Mouse (Mus musculus): ENCODE measurements around the gene Inpp5a. TPM values are rescaled to one million over a fixed set of nuclear protein-coding genes. Genes with fewer than 3 reads are reported as not detected.

Gene Inpp5a
- polyA plus RNA-seq, 1 experiment from 2014 or later, result 25.2 TPM

- H3K27me3 ChIP-seq (ENCODE audit: control insufficient read depth, insufficient read depth, low read length), result no peaks in the 10 kb centered on the region
- no peak overlapping the region for H3K4me3 ChIP-seq (ENCODE audit: low read depth, low read length)
- no peak overlapping the region for H3K9ac ChIP-seq (ENCODE audit: low read length)
- H3K36me3 ChIP-seq (ENCODE audit: control insufficient read depth, insufficient read depth, low read length), result no peaks in the 10 kb centered on the region
- ATAC-seq (ENCODE audit: low FRiP score), result no peak
- no peak overlapping the region for H3K27ac ChIP-seq (ENCODE audit: low read depth, low read length)
- no peak overlapping the region for H3K4me2 ChIP-seq
- peak; percentile 87 for DNase-seq (ENCODE audit: low spot score, missing footprints)
- H3K9me3 ChIP-seq (ENCODE audit: control insufficient read depth, low read length), result no peaks in the 10 kb centered on the region
- peaks cover 2% of the 10 kb centered on the region; the same call in 1 of the 2 replicates for H3K4me1 ChIP-seq (ENCODE audit: control insufficient read depth, insufficient read depth, low read length)
- 69% methylated on average over 2 of the region's 2 CpGs for WGBS
These were observed 79.5 kb downstream of the Inpp5a start for GRCm38 (mm10) chr7:139468440-139468839.

DNA sequence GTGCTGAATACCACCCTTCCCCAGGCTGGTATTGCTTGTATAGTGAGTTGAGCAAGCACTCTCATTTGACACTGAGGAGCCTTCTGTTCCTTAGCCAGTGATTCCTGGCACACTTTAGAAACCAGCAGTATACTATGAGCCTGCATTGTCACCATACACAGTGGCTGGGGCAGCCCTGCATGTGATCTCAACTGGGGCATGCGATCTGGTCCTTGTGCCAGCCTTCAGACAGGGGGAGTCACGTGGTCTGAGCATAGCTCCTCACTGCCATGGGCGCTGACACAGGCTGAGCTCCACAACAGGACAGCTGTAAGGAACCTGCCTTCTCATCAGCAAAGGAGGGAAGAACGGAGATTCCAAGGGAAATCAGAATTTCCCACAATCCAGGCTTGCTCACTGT is 80.5 kb downstream of the Inpp5a start:
- ATAC-seq (ENCODE audit: low FRiP score) (no peak), DNase-seq (ENCODE audit: low spot score, missing footprints) (no peak)
- no peaks in the 10 kb centered on the region for H3K27me3 ChIP-seq (ENCODE audit: control insufficient read depth, insufficient read depth, low read length)
- H3K27ac ChIP-seq (ENCODE audit: low read depth, low read length), result no peak overlapping the region
- no peak overlapping the region for H3K9ac ChIP-seq (ENCODE audit: low read length)
- no peak overlapping the region for H3K4me2 ChIP-seq
- H3K9me3 ChIP-seq (ENCODE audit: control insufficient read depth, low read length), result no peaks in the 10 kb centered on the region
- H3K4me3 ChIP-seq (ENCODE audit: low read depth, low read length), result no peak overlapping the region
- peaks cover 2% of the 10 kb centered on the region; the same call in 1 of the 2 replicates for H3K4me1 ChIP-seq (ENCODE audit: control insufficient read depth, insufficient read depth, low read length)
- 89% methylated on average over 4 of the region's 4 CpGs for WGBS
- no peaks in the 10 kb centered on the region for H3K36me3 ChIP-seq (ENCODE audit: control insufficient read depth, insufficient read depth, low read length)

DNA sequence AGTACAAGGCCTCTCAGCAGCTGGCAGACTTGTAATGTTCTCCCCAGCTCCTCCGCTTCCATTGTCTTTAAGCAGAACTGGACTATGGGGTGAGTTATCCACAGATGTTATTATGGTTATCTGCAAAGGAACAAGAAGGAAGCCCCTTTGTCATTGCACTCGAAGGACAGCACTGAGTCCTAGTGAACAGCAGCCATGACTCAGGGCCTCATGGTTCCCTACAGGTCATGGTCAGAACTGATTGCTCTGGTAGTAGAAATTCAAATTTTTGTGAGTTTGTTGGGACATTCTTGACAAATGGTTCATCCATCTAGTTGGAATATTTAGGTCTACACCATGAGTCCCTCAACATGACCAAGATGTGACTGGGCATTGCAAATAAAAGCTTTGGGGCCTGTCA is 81.6 kb downstream of the Inpp5a start:
- whole genome bisulfite sequencing, result 91% methylated on average over 2 of the region's 2 CpGs
- Histone ChIP-seq H3K4me3 (ENCODE audit: low read depth, low read length) (no peak overlapping the region), H3K4me1 (ENCODE audit: control insufficient read depth, insufficient read depth, low read length) (peaks cover 2% of the 10 kb centered on the region; the same call in 1 of the 2 replicates), H3K27ac (ENCODE audit: low read depth, low read length) (no peak overlapping the region), H3K36me3 (ENCODE audit: control insufficient read depth, insufficient read depth, low read length) (no peaks in the 10 kb centered on the region), H3K27me3 (ENCODE audit: control insufficient read depth, insufficient read depth, low read length) (no peaks in the 10 kb centered on the region), H3K9me3 (ENCODE audit: control insufficient read depth, low read length) (no peaks in the 10 kb centered on the region), H3K4me2 (no peak overlapping the region), H3K9ac (ENCODE audit: low read length) (no peak overlapping the region)
- no peak for ATAC-seq (ENCODE audit: low FRiP score)
- peak; percentile 69 for DNase-seq (ENCODE audit: low spot score, missing footprints)

DNA sequence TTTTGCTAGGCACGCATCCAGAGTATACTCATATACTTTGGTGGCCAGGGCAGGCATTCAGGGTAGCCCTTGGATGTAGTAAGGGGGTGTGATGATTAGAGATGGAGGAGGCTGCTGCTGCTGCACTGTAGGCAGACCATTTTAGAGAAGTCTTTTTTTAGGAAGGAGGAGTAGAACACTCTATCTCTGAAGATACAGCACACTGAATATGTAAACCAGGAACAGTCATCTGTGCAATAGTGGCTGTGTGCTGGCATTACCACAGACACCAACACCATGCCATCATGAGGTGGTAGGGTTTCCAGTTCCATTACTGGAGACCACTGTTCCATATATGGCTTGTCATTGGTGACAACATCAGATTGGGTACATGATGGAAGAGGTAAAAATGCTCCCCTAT is 83.1 kb downstream of the Inpp5a start:
- ATAC-seq (ENCODE audit: low FRiP score) (no peak), DNase-seq (ENCODE audit: low spot score, missing footprints) (peak; percentile 56)
- no peaks in the 10 kb centered on the region for H3K36me3 ChIP-seq (ENCODE audit: control insufficient read depth, insufficient read depth, low read length)
- no peak overlapping the region for H3K9ac ChIP-seq (ENCODE audit: low read length)
- peaks cover 2% of the 10 kb centered on the region; the same call in 1 of the 2 replicates for H3K4me1 ChIP-seq (ENCODE audit: control insufficient read depth, insufficient read depth, low read length)
- WGBS, result 94% methylated on average over 1 of the region's 1 CpGs
- no peak overlapping the region for H3K27ac ChIP-seq (ENCODE audit: low read depth, low read length)
- H3K9me3 ChIP-seq (ENCODE audit: control insufficient read depth, low read length), result no peaks in the 10 kb centered on the region
- H3K27me3 ChIP-seq (ENCODE audit: control insufficient read depth, insufficient read depth, low read length), result no peaks in the 10 kb centered on the region
- no peak overlapping the region for H3K4me3 ChIP-seq (ENCODE audit: low read depth, low read length)
- no peak overlapping the region for H3K4me2 ChIP-seq

DNA sequence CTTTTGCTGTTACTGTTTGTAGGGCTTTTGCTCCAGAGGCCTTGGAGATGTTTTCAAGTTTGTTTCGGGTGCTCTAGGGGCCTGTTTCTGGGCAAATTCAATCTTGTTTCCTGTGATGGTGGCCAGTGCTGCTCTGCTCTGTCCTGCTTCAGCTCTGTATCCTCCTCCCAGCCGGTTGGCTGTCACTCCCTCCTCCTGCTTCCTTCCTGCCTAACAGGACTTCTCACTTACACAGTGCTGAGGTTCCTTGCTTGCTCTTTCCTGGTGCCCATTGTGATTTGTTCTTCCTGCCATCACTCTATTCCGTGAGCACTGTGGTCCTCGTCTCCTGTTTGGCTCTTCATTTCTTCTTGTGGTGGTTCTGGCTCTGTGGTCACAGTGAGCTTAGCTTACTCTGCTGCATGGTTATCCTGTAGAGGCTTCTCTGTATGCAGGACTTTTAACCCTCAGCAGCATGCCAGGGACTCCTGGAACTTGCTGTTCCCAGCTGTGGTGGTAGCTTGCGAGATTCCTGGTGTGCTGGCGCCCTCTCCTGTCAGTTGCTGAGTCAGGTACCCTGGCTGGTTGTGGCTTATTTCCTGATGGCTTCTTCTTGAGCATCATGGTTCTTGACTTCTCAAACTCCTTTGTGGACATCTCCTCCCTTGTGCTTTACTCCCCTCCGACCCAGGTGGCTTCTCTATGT is 84.1 kb downstream of the Inpp5a start:
- WGBS, result 34% methylated on average over 7 of the region's 7 CpGs
- Histone ChIP-seq H3K4me3 (ENCODE audit: low read depth, low read length) (no peak overlapping the region), H3K4me2 (no peak overlapping the region), H3K4me1 (ENCODE audit: control insufficient read depth, insufficient read depth, low read length) (peaks cover 2% of the 10 kb centered on the region; the same call in 1 of the 2 replicates), H3K27ac (ENCODE audit: low read depth, low read length) (no peak overlapping the region), H3K9ac (ENCODE audit: low read length) (no peak overlapping the region), H3K27me3 (ENCODE audit: control insufficient read depth, insufficient read depth, low read length) (no peaks in the 10 kb centered on the region), H3K36me3 (ENCODE audit: control insufficient read depth, insufficient read depth, low read length) (no peaks in the 10 kb centered on the region), H3K9me3 (ENCODE audit: control insufficient read depth, low read length) (no peaks in the 10 kb centered on the region)
- DNase-seq (ENCODE audit: low spot score, missing footprints) (peak; percentile 97), ATAC-seq (ENCODE audit: low FRiP score) (peak; percentile 62; the same call in 1 of the 2 replicates)

DNA sequence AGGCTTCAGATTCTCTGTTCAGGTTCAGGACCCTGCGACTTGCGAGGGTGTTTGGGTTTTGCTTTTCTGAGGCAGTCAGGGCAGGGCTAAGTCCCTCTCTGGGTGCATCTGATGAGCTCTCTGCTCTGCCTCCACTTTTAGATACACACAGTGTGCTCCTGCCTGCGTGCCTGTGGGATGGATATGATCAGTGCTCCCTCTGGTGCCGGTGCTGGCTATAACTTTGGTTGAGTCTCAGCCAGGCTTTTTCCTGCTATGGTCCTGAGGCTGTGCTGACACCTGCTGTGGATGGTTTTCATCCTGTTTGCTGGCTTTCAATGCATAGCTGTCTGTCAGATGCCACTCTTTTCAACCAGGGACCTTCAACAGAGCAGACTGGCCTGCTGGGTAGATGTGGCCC is 87.0 kb downstream of the Inpp5a start:
- Histone ChIP-seq H3K4me1 (ENCODE audit: control insufficient read depth, insufficient read depth, low read length) (no peaks in the 10 kb centered on the region), H3K27ac (ENCODE audit: low read depth, low read length) (no peak overlapping the region), H3K4me3 (ENCODE audit: low read depth, low read length) (no peak overlapping the region), H3K4me2 (no peak overlapping the region), H3K9me3 (ENCODE audit: control insufficient read depth, low read length) (no peaks in the 10 kb centered on the region), H3K36me3 (ENCODE audit: control insufficient read depth, insufficient read depth, low read length) (no peaks in the 10 kb centered on the region), H3K27me3 (ENCODE audit: control insufficient read depth, insufficient read depth, low read length) (no peaks in the 10 kb centered on the region), H3K9ac (ENCODE audit: low read length) (no peak overlapping the region)
- no peak for ATAC-seq (ENCODE audit: low FRiP score)
- WGBS, result 46% methylated on average over 4 of the region's 4 CpGs
- no peak for DNase-seq (ENCODE audit: low spot score, missing footprints)

- WGBS, result 73% methylated on average over 2 of the region's 2 CpGs
- Histone ChIP-seq H3K27me3 (ENCODE audit: control insufficient read depth, insufficient read depth, low read length) (no peaks in the 10 kb centered on the region), H3K4me1 (ENCODE audit: control insufficient read depth, insufficient read depth, low read length) (no peaks in the 10 kb centered on the region), H3K4me3 (ENCODE audit: low read depth, low read length) (no peak overlapping the region), H3K4me2 (no peak overlapping the region), H3K36me3 (ENCODE audit: control insufficient read depth, insufficient read depth, low read length) (no peaks in the 10 kb centered on the region), H3K9me3 (ENCODE audit: control insufficient read depth, low read length) (no peaks in the 10 kb centered on the region), H3K27ac (ENCODE audit: low read depth, low read length) (no peak overlapping the region), H3K9ac (ENCODE audit: low read length) (no peak overlapping the region)
- ATAC-seq (ENCODE audit: low FRiP score), result no peak
- DNase-seq (ENCODE audit: low spot score, missing footprints), result no peak
These were observed 87.8 kb downstream of the Inpp5a start for GRCm38 (mm10) chr7:139476700-139477099.

- H3K4me2 ChIP-seq, result no peak overlapping the region
- H3K9me3 ChIP-seq (ENCODE audit: control insufficient read depth, low read length), result no peaks in the 10 kb centered on the region
- no peaks in the 10 kb centered on the region for H3K36me3 ChIP-seq (ENCODE audit: control insufficient read depth, insufficient read depth, low read length)
- H3K27ac ChIP-seq (ENCODE audit: low read depth, low read length), result no peak overlapping the region
- DNase-seq (ENCODE audit: low spot score, missing footprints) (no peak), ATAC-seq (ENCODE audit: low FRiP score) (no peak)
- 85% methylated on average over 3 of the region's 3 CpGs for WGBS
- no peaks in the 10 kb centered on the region for H3K4me1 ChIP-seq (ENCODE audit: control insufficient read depth, insufficient read depth, low read length)
- H3K27me3 ChIP-seq (ENCODE audit: control insufficient read depth, insufficient read depth, low read length), result no peaks in the 10 kb centered on the region
- no peak overlapping the region for H3K4me3 ChIP-seq (ENCODE audit: low read depth, low read length)
- H3K9ac ChIP-seq (ENCODE audit: low read length), result no peak overlapping the region
These were observed 88.8 kb downstream of the Inpp5a start for GRCm38 (mm10) chr7:139477748-139478147.

DNA sequence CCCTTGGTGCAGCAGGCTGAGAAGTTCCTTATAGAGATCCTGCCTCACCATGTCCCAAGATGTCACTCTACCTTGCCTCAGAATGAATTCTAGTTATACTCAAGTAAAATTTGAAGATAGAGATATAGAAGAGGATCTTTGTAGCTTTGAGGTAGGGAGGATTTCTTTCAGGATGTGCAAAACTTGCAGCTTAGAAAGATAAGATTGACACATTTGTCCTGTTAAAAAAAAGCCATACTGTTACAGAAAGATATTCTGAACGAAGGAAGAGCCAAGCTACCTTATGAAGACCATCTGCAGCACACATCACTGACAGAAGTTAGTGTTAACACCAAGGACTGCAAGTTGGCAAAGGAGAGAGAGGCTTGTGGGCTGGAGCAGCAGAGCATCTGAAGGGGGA is 90.2 kb downstream of the Inpp5a start:
- no peak for ATAC-seq (ENCODE audit: low FRiP score)
- H3K27me3 ChIP-seq (ENCODE audit: control insufficient read depth, insufficient read depth, low read length), result no peaks in the 10 kb centered on the region
- H3K9me3 ChIP-seq (ENCODE audit: control insufficient read depth, low read length), result no peaks in the 10 kb centered on the region
- H3K9ac ChIP-seq (ENCODE audit: low read length), result no peak overlapping the region
- no peak overlapping the region for H3K4me3 ChIP-seq (ENCODE audit: low read depth, low read length)
- no peak for DNase-seq (ENCODE audit: low spot score, missing footprints)
- H3K36me3 ChIP-seq (ENCODE audit: control insufficient read depth, insufficient read depth, low read length), result no peaks in the 10 kb centered on the region
- WGBS, result 82% methylated on average over 1 of the region's 1 CpGs
- no peak overlapping the region for H3K27ac ChIP-seq (ENCODE audit: low read depth, low read length)
- no peak overlapping the region for H3K4me2 ChIP-seq
- H3K4me1 ChIP-seq (ENCODE audit: control insufficient read depth, insufficient read depth, low read length), result no peaks in the 10 kb centered on the region

Measured in midbrain, embryonic 11.5 days (tissue).